Mouse (Mus musculus) heart, postnatal 4 days (tissue): ENCODE measurements around the gene Glud1. TPM values are rescaled to one million over a fixed set of nuclear protein-coding genes. Genes with fewer than 3 reads are reported as not detected.
"Not testable (repeated sequence)": the region's sequence is repeated elsewhere in the genome, so short reads cannot be mapped to it uniquely, and the experiment has no call there.

Experiments
- DNase-seq: peaks from one replicate; pipeline ENCODE4 v3.0.0; 2021
- total RNA-seq, 2 experiments: library from RNA; stranded (reverse); gene quantifications; 2 replicates each; pipeline ENCODE4 v1.2.3; 2021

The Glud1 gene
- total RNA-seq, 2 experiments from 2014 or later: 121 to 129 TPM

- DNase-seq: no peak
Observed at GRCm38 (mm10) chr14:34312339-34313048, 2.0 kb downstream of the Glud1 start.

- no peak for DNase-seq
Observed at GRCm38 (mm10) chr14:34313612-34314011, 3.1 kb downstream of the Glud1 start.

DNA sequence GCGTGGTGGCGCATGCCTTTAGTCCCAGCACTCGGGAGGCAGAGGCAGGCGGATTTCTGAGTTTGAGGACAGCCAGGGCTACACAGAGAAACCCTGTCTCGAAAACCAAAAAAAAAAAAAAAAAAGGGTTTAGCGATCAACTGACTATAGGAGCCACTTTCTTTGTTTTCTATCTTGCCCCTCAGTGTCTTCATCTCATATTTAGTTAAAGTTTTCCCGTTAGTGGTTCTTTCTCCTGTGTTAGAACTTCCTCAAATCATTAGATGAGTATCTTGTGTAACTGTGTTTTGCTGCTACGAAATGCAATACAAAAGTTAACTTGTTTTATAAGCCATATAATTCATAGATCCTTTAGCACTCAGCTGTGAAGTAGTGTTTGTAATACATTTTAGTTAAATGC is 3.9 kb downstream of the Glud1 start:
- DNase-seq: not testable (repeated sequence)

- DNase-seq: no peak
Observed at GRCm38 (mm10) chr14:34314796-34315195, 4.3 kb downstream of the Glud1 start.

- DNase-seq: no peak
Observed at GRCm38 (mm10) chr14:34316346-34316745, 5.8 kb downstream of the Glud1 start.

DNA sequence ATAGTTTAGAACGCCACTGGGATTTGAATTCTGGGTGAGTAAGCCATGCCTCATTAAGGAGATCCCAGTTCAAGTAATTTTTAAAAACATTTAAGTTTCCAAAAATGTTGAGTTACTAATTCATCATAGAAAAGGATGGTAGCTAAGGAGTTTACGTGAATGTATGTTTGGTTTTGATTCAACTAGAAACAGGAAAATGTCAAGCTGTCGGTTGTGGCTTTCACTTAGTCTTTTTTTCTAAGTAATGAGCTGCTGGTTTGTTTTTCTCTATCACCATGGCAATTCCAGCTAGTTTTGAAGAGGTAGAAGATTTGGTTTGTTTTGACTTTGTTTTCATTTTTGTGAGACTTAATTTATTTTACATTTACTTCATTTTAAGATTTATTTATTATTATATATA is 6.9 kb downstream of the Glud1 start:
- no peak for DNase-seq

- no peak for DNase-seq
Observed at GRCm38 (mm10) chr14:34318113-34318512, 7.6 kb downstream of the Glud1 start.

DNA sequence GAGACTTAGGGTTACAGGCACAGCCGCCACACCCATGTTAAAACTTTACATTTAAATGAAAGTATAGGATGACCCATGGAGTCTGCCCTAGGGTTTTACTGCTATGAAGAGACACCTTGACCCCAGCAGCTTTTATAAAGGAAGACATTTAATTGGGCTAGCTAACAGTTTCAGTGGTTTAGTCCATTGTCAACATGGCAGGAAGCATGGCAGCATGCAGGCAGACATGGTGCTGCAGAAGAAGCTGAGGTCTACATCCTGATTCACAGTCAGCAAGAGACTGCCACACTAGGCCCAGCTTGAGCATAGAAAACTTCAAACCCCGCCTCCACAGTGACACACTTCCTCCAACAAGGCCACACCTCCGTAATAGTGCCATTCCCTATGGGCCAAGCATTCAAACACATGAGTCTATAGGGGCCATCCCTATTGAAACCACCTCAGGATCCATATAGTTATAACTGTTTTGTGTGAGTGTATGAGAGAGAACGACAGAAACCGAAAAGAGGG is 13.1 kb downstream of the Glud1 start:
- no peak for DNase-seq

DNA sequence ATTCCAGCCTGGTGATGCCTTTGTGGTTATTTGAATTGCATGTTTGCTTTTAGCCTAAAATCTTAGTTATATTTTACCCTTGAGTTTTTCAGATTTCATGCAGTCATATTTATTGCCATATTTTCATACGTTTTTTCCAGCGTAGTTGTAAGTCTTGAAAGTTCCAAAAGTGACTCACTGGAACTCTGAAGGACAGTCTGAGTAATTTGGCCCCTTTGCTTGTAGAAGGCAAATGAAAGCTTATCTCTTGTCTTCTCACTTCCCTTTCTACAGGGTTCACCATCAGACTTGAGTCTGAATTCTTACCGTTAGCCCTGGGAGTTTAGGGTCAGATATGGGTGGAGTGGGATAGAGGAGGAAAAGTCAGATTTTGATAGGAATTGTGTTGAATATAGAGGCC is 16.1 kb downstream of the Glud1 start:
- no peak for DNase-seq

- DNase-seq: no peak
Observed at GRCm38 (mm10) chr14:34327618-34328017, 17.1 kb downstream of the Glud1 start.

DNA sequence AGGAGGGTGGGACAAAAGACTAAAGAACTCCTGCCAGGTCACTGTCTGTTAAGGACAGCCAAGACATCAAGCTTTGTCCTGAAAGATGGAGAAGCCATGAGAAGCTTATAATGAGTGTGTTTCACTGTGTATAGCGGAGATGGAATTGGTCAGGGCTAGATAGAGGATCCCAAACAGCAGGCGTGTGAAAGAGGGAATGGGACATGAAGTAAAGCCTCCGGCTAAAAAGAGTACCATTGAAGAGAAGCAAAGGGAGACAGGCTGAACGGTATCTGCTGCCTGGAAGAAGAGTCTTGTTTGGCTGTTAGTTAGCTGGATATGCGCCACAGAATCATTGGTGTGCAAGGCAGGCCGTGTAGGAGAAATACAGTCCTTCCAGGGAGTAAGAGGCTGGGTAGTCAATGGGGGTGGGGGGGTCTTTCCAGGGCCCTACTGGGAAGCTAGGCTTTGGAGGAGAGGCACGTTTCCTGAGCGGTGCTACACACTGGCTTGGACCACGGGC is 20.2 kb downstream of the Glud1 start:
- no peak for DNase-seq

GRCm38 (mm10) chr14:34331886-34332285 is 21.4 kb downstream of the Glud1 start:
- no peak for DNase-seq

DNA sequence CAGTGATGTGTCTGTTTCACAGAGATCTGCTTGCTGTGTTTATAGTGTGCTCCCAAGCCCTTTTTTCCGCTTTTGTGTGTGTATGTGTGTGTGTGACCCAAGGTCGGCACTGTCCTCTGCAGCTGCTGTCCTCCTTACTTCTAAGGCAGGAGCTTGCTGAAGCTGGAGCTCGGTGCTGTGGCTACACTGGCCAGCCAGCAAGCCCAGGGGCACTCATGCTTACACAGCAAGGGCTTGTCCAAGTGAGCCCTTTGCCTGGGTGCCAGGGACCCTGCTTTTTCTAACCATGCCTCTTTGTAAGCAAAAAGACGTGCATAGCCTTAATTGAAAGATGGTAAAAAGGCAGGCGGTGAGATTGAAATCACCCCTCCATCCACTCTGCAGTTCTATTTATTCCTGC is 21.9 kb downstream of the Glud1 start:
- DNase-seq: no peak

- DNase-seq: no peak
Observed at GRCm38 (mm10) chr14:34339446-34339845, 28.9 kb downstream of the Glud1 start.

GRCm38 (mm10) chr14:34341993-34342392 is 31.5 kb downstream of the Glud1 start:
- no peak for DNase-seq

DNA sequence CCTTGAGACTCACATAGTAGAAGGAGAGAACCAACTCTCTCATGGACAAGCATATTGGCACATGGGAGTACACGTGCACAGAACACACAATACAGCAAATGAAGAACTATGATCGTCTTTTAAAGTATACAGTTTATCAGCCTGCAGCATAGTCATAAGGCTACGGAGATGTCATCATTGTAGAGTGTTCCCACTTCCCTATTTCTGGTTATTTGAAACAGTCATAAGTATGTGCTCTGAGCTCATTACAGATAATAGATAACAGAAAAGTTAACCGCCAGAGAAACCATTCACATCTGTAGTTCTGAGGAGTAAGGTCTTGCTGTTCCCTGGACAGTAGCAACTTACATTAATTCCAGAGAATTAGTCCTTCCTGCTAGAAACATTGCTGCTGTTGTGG is 32.6 kb downstream of the Glud1 start:
- DNase-seq: no peak

DNA sequence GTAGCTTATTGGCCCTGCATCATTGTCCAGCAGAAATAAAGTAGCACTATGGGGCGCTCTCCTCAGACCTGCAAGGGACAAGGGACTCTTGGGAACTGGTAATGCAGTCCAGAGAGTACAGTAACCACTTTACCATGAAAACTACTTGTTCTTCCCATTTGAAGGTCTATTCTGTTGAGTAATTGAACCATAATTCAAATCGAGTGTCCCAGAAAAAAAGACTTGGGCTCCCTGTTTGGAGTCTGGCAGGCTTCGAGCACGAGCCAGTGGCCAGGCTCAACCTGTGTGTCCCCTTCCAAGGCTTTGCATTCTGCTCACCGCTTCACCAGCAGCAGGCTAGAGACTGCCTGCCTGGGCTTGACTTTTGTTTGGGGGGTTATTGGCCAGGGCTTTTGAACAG is 33.8 kb downstream of the Glud1 start:
- no peak for DNase-seq

GRCm38 (mm10) chr14:34345771-34346566 is 35.4 kb downstream of the Glud1 start:
- DNase-seq: no peak

DNA sequence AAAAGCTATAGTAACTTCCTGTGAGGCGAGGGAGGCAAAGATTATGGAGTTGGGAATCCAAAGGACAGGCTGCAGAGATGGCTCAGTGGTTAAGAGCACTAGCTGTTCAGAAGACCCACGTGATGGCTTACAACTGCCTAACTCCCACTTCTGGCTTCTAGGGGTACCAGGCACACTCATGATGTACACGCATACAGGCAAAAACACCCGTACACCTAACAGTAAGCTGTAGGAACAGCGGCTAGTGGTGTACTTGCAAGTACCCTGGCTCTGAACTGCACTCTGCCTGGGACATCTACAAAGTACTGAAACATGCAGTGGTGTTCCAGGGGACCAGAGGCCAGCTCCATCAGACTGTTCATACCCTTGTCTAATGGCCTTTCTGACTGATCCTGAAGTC is 36.6 kb downstream of the Glud1 start:
- no peak for DNase-seq

DNA sequence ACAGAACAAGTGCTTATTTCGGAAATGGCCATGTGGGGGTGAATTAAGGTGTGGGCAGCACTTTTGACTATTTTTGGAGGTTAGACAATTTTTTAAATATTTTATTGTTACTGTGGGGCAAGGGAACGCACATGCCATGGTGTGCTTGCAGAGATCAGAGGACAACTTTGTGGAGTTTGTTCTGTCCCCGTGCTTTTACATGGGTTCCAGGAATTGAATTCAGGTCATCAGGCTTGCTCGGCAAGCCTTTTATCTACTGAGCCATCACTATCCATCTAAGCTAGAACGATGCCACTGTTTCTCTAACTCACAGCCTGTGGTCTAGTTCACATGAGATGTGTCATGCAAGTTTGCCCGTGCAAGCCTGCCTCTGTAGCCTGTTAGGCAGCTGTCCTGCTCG is 37.8 kb downstream of the Glud1 start:
- DNase-seq: no peak

DNA sequence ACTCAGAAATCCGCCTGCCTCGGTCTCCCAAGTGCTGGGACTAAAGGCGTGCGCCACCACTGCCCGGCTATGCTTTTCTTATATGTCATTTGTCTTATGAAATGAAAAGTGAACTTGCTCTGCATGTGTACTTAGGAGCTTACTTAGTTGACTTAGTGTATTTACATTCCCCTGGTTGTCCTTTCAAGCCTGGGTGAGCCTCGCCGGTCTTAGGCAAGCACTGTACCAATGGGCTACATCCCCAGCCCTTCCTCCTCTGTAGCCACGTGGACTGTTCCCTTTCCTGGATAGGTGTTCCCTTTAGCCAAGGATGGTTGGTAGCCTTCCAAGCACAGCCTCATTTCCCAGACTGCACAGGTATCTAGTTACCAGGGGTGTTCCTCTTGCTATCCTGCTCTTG is 38.5 kb downstream of the Glud1 start:
- no peak for DNase-seq

- no peak for DNase-seq
Observed at GRCm38 (mm10) chr14:34351660-34352059, 41.1 kb downstream of the Glud1 start.

DNA sequence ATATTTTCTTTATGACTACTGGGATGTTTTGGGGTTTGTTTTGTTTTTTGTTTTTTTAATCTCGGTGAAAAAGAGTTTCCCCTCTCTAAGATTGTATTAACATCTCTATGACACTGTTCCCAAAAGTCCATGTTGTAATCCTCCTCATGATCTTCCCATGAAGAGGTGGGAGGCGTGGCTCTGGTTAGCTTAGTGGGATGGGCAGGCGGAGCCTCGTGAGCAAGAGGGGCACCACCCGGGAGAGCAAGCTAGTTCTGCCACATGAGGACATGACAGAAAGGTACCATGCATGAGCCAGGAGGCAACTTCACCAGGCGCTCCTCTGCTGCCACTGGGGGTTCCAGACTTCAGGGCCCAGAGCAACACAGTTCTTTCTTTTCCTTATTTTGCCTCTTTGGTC is 42.0 kb downstream of the Glud1 start:
- no peak for DNase-seq

GRCm38 (mm10) chr14:34353326-34353725 is 42.8 kb downstream of the Glud1 start:
- no peak for DNase-seq
